Mouse (Mus musculus) forebrain, embryonic 12.5 days (tissue): ENCODE measurements around the gene Prg4. TPM values are rescaled to one million over a fixed set of nuclear protein-coding genes. Genes with fewer than 3 reads are reported as not detected.

Experiments used
- polyA plus RNA-seq: library from polyadenylated mRNA; unstranded; fragments of >200 nt; fragmentation: Nextera tagmentation; extraction: Ambion mirVana; gene quantifications from 2 replicates; pipeline ENCODE4 v1.2.1, GENCODE M21; 2016

The Prg4 gene
- polyA plus RNA-seq, 1 experiment from 2014 or later = 0.72 TPM

Other genes starting within 250 kb of the Prg4 start
- gene Pdc, start 146.7 kb downstream of the Prg4 start, polyA plus RNA-seq = not detected in 2 replicates
- 193 TPM in 2 replicates for gene Tpr, start 73.3 kb downstream of the Prg4 start, polyA plus RNA-seq
- 28.2 and 31.1 TPM in 2 replicates for gene Odr4, start 73.1 kb downstream of the Prg4 start, polyA plus RNA-seq